In the genomic region with DNA sequence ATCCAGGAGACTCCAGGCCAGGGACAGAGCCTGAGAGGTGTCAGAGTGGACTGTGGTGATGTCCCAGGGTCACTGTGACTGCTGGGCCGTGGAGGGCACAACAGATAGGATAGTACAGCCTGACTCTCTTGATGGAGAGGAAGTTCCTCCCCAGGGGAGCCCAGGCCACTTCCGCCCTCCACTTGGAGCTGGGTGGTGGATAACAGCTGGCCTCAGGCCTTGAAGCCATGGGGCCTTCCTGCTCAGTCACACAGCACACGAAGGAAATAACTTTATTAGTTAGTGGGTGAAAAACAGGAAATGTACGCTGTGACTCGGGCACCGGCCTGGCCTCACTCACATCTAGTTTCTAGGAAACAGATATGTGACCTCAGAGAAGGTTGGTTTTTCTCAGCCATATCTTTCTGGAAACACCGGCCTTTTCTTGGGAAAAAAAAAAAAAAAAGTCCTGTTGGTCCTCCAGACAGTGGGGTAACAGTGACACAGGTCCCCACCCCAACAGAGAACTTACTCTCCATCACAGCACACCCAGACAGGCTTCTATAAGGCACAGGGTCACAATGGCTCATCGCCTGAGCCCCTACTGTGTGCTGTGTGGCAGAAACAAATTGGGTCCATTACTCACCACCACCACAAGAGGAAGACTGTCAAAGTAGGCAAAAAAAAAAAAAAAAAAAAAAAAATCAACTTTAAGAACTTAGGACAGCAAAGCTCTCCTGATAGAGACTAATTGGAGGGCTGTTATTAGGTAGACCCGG, we compare ENCODE assay signal across 9 mouse cellular contexts.
DNase-seq lines count a peak whose midpoint lies in the region; ATAC-seq and TF ChIP-seq lines count a peak whose summit lies in the region.
"Had no signal": no experiment of that assay in that cellular context is flagged by ENCODE, and none has a peak within 500 bp of the region (broad histone marks: within the 10 kb centered on the region; RNA-seq: fewer than 3 reads in every experiment).

No protein-coding gene starts in this region.

- H3K4me1 ChIP-seq in heart, embryonic 11.5 days (ENCODE audit: control insufficient read depth, insufficient read depth, low read length) = no peaks in the 10 kb centered on the region
- peaks cover 7% of the 10 kb centered on the region; the same call in 1 of the 2 replicates for H3K4me1 ChIP-seq in kidney, postnatal 0 days (replicated peaks; ENCODE audit: insufficient read depth, low read length)
- no peaks in the 10 kb centered on the region for H3K4me1 ChIP-seq in hindbrain, postnatal 0 days (ENCODE audit: insufficient read depth, low read length)

- 62% methylated on average over 9 of the region's 9 CpGs for WGBS in heart, embryonic 11.5 days (ENCODE audit: insufficient replicate concordance)
- WGBS in kidney, postnatal 0 days = 49% methylated on average over 9 of the region's 9 CpGs
- WGBS in hindbrain, postnatal 0 days = 77% methylated on average over 9 of the region's 9 CpGs

- H3K36me3 ChIP-seq in heart, embryonic 11.5 days (ENCODE audit: control insufficient read depth, insufficient read depth, low read length) = no peaks in the 10 kb centered on the region
- H3K36me3 ChIP-seq in kidney, postnatal 0 days (ENCODE audit: insufficient read depth, low read length) = no peaks in the 10 kb centered on the region
- H3K36me3 ChIP-seq in hindbrain, postnatal 0 days (ENCODE audit: insufficient read depth, low read length) = no peaks in the 10 kb centered on the region

- no peak overlapping the region for H3K4me3 ChIP-seq in heart, embryonic 11.5 days (ENCODE audit: low read depth, low read length)
- no peak overlapping the region for H3K4me3 ChIP-seq in kidney, postnatal 0 days (replicated peaks; ENCODE audit: low read depth, low read length)
- no peak overlapping the region for H3K4me3 ChIP-seq in hindbrain, postnatal 0 days (ENCODE audit: low read length)

- peak; percentile 28; the same call in 1 of the 2 replicates for ATAC-seq in heart, embryonic 11.5 days (replicated peaks; ENCODE audit: insufficient number of reproducible peaks, low FRiP score, low TSS enrichment)
- peak; percentile 48; the same call in 1 of the 2 replicates for ATAC-seq in kidney, postnatal 0 days (replicated peaks; ENCODE audit: low FRiP score, low read depth)
- no peak for ATAC-seq in hindbrain, postnatal 0 days

- 0 out of 2 replicates have a peak, but pooled peaks cover 2% of the 10 kb centered on the region for H3K9me3 ChIP-seq in heart, embryonic 11.5 days (replicated peaks; ENCODE audit: control insufficient read depth, low read length)
- H3K9me3 ChIP-seq in kidney, postnatal 0 days (replicated peaks; ENCODE audit: low read length) = no peaks in the 10 kb centered on the region
- no peaks in the 10 kb centered on the region for H3K9me3 ChIP-seq in hindbrain, postnatal 0 days (ENCODE audit: low read length)

- H3K27ac ChIP-seq in heart, embryonic 11.5 days (ENCODE audit: low read depth, low read length) = peak overlapping the region; percentile 36; the same call in 1 of the 2 replicates
- H3K27ac ChIP-seq in kidney, postnatal 0 days = peak overlapping the region; percentile 34; the same call in 1 of the 2 replicates
- no peak overlapping the region for H3K27ac ChIP-seq in hindbrain, postnatal 0 days

- DNase-seq in adrenal gland, adult 8-10 months = peak; percentile 53
- peak; percentile 60 for DNase-seq in kidney, postnatal 0 days (ENCODE audit: low spot score)
- peak; percentile 34 for DNase-seq in skeletal muscle tissue, adult 2 months (ENCODE audit: low read depth, low spot score)
- no peak for DNase-seq in hindbrain, postnatal 0 days (ENCODE audit: low spot score)
- no peak for DNase-seq in embryo, embryonic 10.5 days (ENCODE audit: low spot score)
- DNase-seq in layer of hippocampus, adult 8-10 months (ENCODE audit: low spot score in 2 of 2) = no peak
- DNase-seq in adipocyte (ENCODE audit: low spot score) = no peak
- DNase-seq: layer of hippocampus, adult 9-11 months had no signal

- H3K4me2 ChIP-seq in heart, embryonic 11.5 days = no peak overlapping the region
- no peak overlapping the region for H3K4me2 ChIP-seq in kidney, postnatal 0 days (ENCODE audit: low read length)
- H3K4me2 ChIP-seq in hindbrain, postnatal 0 days (ENCODE audit: low read depth, low read length) = no peak overlapping the region

- no peak for TF ChIP-seq CTCF in kidney, postnatal 0 days (IDR thresholded peaks at IDR 0.05; ENCODE audit: low read depth)
- no peak for TF ChIP-seq CTCF in hindbrain, postnatal 0 days (IDR thresholded peaks at IDR 0.05; ENCODE audit: low read depth)

- H3K9ac ChIP-seq in heart, embryonic 11.5 days (ENCODE audit: low read depth, low read length) = no peak overlapping the region
- H3K9ac ChIP-seq in kidney, postnatal 0 days (ENCODE audit: low read depth, low read length) = no peak overlapping the region
- no peak overlapping the region for H3K9ac ChIP-seq in hindbrain, postnatal 0 days (replicated peaks; ENCODE audit: low read length)

- no peaks in the 10 kb centered on the region for H3K27me3 ChIP-seq in heart, embryonic 11.5 days (ENCODE audit: control insufficient read depth, insufficient read depth, low read length)
- no peaks in the 10 kb centered on the region for H3K27me3 ChIP-seq in kidney, postnatal 0 days (ENCODE audit: insufficient read depth, low read length)
- no peaks in the 10 kb centered on the region for H3K27me3 ChIP-seq in hindbrain, postnatal 0 days (ENCODE audit: insufficient read depth, low read length)

Comparison
In these comparisons a context has a peak if more than half of its experiments do, and no peak if none do; other contexts are left out.
1. DNase-seq: peak in adrenal gland, adult 8-10 months (single experiment), kidney, postnatal 0 days (single experiment) and skeletal muscle tissue, adult 2 months (single experiment); none in hindbrain, postnatal 0 days (single experiment), embryo, embryonic 10.5 days (single experiment), layer of hippocampus, adult 8-10 months (0 of 2) and adipocyte (single experiment).